Comparison of ENCODE assay signal across 10 mouse cellular contexts in the genomic region with DNA sequence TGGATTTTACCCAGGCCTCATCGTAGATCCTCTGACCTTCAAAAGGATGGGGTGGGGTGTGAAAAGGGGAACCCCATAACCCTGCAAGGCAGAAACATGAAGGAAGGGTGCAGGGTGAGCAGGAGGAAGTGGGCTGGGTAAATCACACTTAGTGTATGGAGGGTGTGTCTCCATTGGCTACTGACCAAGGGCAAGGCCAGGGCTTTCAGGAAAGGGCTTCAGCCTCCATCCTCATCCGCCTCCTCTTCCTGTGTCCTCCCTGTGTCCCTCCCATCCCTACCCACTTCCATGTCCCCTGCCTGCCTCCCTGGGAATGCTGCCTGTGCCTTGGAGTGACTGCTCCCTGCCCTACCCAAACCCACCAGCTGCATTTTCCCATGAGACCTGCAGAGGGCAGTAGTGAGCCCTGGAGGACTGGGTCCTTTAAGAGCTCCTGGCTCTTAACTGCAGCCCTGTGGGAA. TPM values are rescaled to one million over a fixed set of nuclear protein-coding genes. Genes with fewer than 3 reads are reported as not detected.
DNase-seq lines count a peak whose midpoint lies in the region; ATAC-seq and TF ChIP-seq lines count a peak whose summit lies in the region.
"Had no signal": no experiment of that assay in that cellular context is flagged by ENCODE, and none has a peak within 500 bp of the region (broad histone marks: within the 10 kb centered on the region; RNA-seq: fewer than 3 reads in every experiment).

No protein-coding gene starts in this region.

- H3K4me3 ChIP-seq in forebrain, embryonic 10.5 days, result no peak overlapping the region
- no peak overlapping the region for H3K4me3 ChIP-seq in forebrain, embryonic 12.5 days (replicated peaks)
- no peak overlapping the region for H3K4me3 ChIP-seq in brown adipose tissue, adult 24 weeks (ENCODE audit: insufficient read depth, low read depth, low read length)
- no peak overlapping the region for H3K4me3 ChIP-seq in forebrain, embryonic 15.5 days
- no peak overlapping the region for H3K4me3 ChIP-seq in hindbrain, embryonic 12.5 days
- H3K4me3 ChIP-seq in left cerebral cortex, adult 2 months, result no peak overlapping the region
- H3K4me3 ChIP-seq: neural tube, embryonic 12.5 days had no signal

- TF ChIP-seq CTCF in left cerebral cortex, adult 2 months (IDR thresholded peaks at IDR 0.05), result peak; percentile 96

- peaks cover 99% of the 10 kb centered on the region for H3K36me3 ChIP-seq in forebrain, embryonic 10.5 days (replicated peaks)
- peaks cover 90% of the 10 kb centered on the region for H3K36me3 ChIP-seq in forebrain, embryonic 12.5 days (replicated peaks)
- H3K36me3 ChIP-seq in forebrain, embryonic 15.5 days, result peaks cover 83% of the 10 kb centered on the region
- H3K36me3 ChIP-seq in hindbrain, embryonic 12.5 days, result peaks cover 89% of the 10 kb centered on the region
- H3K36me3 ChIP-seq: G1E had no signal

- H3K9me3 ChIP-seq in forebrain, embryonic 10.5 days, result no peaks in the 10 kb centered on the region
- no peaks in the 10 kb centered on the region for H3K9me3 ChIP-seq in forebrain, embryonic 12.5 days
- H3K9me3 ChIP-seq in forebrain, embryonic 15.5 days, result no peaks in the 10 kb centered on the region
- H3K9me3 ChIP-seq in hindbrain, embryonic 12.5 days (replicated peaks), result no peaks in the 10 kb centered on the region
- H3K9me3 ChIP-seq: neural tube, embryonic 12.5 days had no signal

- no peak overlapping the region for H3K27ac ChIP-seq in forebrain, embryonic 10.5 days
- no peak overlapping the region for H3K27ac ChIP-seq in forebrain, embryonic 12.5 days
- 0 out of 2 replicates have a peak overlapping the region, but pooled peaks have one; percentile 15 for H3K27ac ChIP-seq in brown adipose tissue, adult 24 weeks (replicated peaks; ENCODE audit: low read depth, low read length)
- H3K27ac ChIP-seq in forebrain, embryonic 15.5 days (replicated peaks), result no peak overlapping the region
- 0 out of 2 replicates have a peak overlapping the region, but pooled peaks have one; percentile 14 for H3K27ac ChIP-seq in hindbrain, embryonic 12.5 days
- H3K27ac ChIP-seq in left cerebral cortex, adult 2 months, result no peak overlapping the region
- H3K27ac ChIP-seq: neural tube, embryonic 12.5 days had no signal

- intact Hi-C loops in left cerebral cortex, adult 2 months (cut with DNase I), result no loop called here

- 65% methylated on average over 2 of the region's 2 CpGs for WGBS in forebrain, embryonic 10.5 days
- 87% methylated on average over 2 of the region's 2 CpGs for WGBS in forebrain, embryonic 12.5 days
- WGBS in forebrain, embryonic 15.5 days, result 79% methylated on average over 2 of the region's 2 CpGs
- WGBS in hindbrain, embryonic 12.5 days, result 55% methylated on average over 2 of the region's 2 CpGs

- H3K27me3 ChIP-seq in forebrain, embryonic 10.5 days (ENCODE audit: poor library complexity, severe bottlenecking), result no peaks in the 10 kb centered on the region
- H3K27me3 ChIP-seq in forebrain, embryonic 12.5 days, result no peaks in the 10 kb centered on the region
- H3K27me3 ChIP-seq in forebrain, embryonic 15.5 days, result no peaks in the 10 kb centered on the region
- no peaks in the 10 kb centered on the region for H3K27me3 ChIP-seq in hindbrain, embryonic 12.5 days
- H3K27me3 ChIP-seq: neural tube, embryonic 12.5 days had no signal

- no peak overlapping the region for H3K4me2 ChIP-seq in forebrain, embryonic 12.5 days
- H3K4me2 ChIP-seq in forebrain, embryonic 15.5 days (replicated peaks), result no peak overlapping the region
- no peak overlapping the region for H3K4me2 ChIP-seq in hindbrain, embryonic 12.5 days (replicated peaks)
- H3K4me2 ChIP-seq: neural tube, embryonic 12.5 days had no signal

- DNase-seq in forebrain, embryonic 10.5 days (ENCODE audit: extremely low spot score, low spot score), result peak; percentile 61
- peak; percentile 61 to 65 for DNase-seq in left cerebral cortex, adult 2 months (ENCODE audit: extremely low spot score in 1 of 2, low spot score in 2 of 2)
- peak; percentile 37 for DNase-seq in right cerebral cortex, postnatal 4 days

- ATAC-seq in forebrain, embryonic 12.5 days (ENCODE audit: low FRiP score), result no peak; the same call in 1 of the 2 replicates
- ATAC-seq in forebrain, embryonic 15.5 days (replicated peaks), result 0 out of 2 replicates have a peak, but pooled peaks have one; percentile 21
- no peak for ATAC-seq in hindbrain, embryonic 12.5 days (ENCODE audit: low FRiP score)
- peak; percentile 67 for ATAC-seq in megakaryocyte-erythroid progenitor cell, adult 5-6 weeks (replicated peaks; ENCODE audit: low FRiP score, low TSS enrichment, poor library complexity, severe bottlenecking)

- no peaks in the 10 kb centered on the region for H3K4me1 ChIP-seq in forebrain, embryonic 10.5 days
- no peaks in the 10 kb centered on the region for H3K4me1 ChIP-seq in forebrain, embryonic 12.5 days
- no peaks in the 10 kb centered on the region for H3K4me1 ChIP-seq in brown adipose tissue, adult 24 weeks (ENCODE audit: control insufficient read depth, insufficient read depth, insufficient read length, low read length)
- no peaks in the 10 kb centered on the region for H3K4me1 ChIP-seq in forebrain, embryonic 15.5 days
- H3K4me1 ChIP-seq in hindbrain, embryonic 12.5 days, result 0 out of 2 replicates have a peak, but pooled peaks cover 4% of the 10 kb centered on the region
- H3K4me1 ChIP-seq: neural tube, embryonic 12.5 days had no signal

- H3K9ac ChIP-seq in forebrain, embryonic 12.5 days, result no peak overlapping the region
- no peak overlapping the region for H3K9ac ChIP-seq in forebrain, embryonic 15.5 days (replicated peaks)
- no peak overlapping the region for H3K9ac ChIP-seq in hindbrain, embryonic 12.5 days
- H3K9ac ChIP-seq: neural tube, embryonic 12.5 days had no signal

RNA-seq across cellular contexts. Expression of gene Ppif, which starts 47.8 kb away (rescaled TPM):
- polyA plus RNA-seq in forebrain, embryonic 10.5 days (2016; fragmentation: Nextera tagmentation; extraction: Ambion mirVana), result 65.8 and 71.0 TPM in 2 replicates
- polyA plus RNA-seq in forebrain, embryonic 12.5 days (2016; fragmentation: Nextera tagmentation; extraction: Ambion mirVana), result 32.4 and 35.6 TPM in 2 replicates
- 67.7 and 79.0 TPM in 2 replicates for polyA plus RNA-seq in brown adipose tissue, adult 24 weeks (2012; ENCODE audit: insufficient read depth, insufficient read length, missing spikeins)
- 21.5 and 24.3 TPM in 2 replicates for polyA plus RNA-seq in forebrain, embryonic 15.5 days (2015; fragmentation: Nextera tagmentation; extraction: Ambion mirVana)
- 26.2 and 29.6 TPM in 2 replicates for polyA plus RNA-seq in hindbrain, embryonic 12.5 days (2016; fragmentation: Nextera tagmentation; extraction: Ambion mirVana)
- 10 to 100 TPM; 24.0 to 24.3 TPM for total RNA-seq in left cerebral cortex, adult 2 months (2021)
- 142 and 159 TPM in 2 replicates for total RNA-seq in megakaryocyte-erythroid progenitor cell, adult 5-6 weeks (2014; fragmentation: Nextera tagmentation)
- total RNA-seq in megakaryocyte-erythroid progenitor cell, adult 5-6 weeks (2017), result 42.9 and 55.8 TPM in 2 replicates

Comparison
In these comparisons a context has a peak if more than half of its experiments do, and no peak if none do; other contexts are left out.
1. ATAC-seq: peak in forebrain, embryonic 15.5 days (single experiment) and megakaryocyte-erythroid progenitor cell, adult 5-6 weeks (single experiment); none in forebrain, embryonic 12.5 days (single experiment) and hindbrain, embryonic 12.5 days (single experiment).
2. H3K27ac ChIP-seq: peak in brown adipose tissue, adult 24 weeks (single experiment) and hindbrain, embryonic 12.5 days (single experiment); none in forebrain, embryonic 10.5 days (single experiment), forebrain, embryonic 12.5 days (single experiment), forebrain, embryonic 15.5 days (single experiment) and left cerebral cortex, adult 2 months (single experiment).
3. Peak in every context shown above with its lines, with median percentiles within 50 percentile points of each other: DNase-seq.